Mouse (Mus musculus) spleen, adult 2 months (tissue): ENCODE results near the gene Hand1. TPM values are rescaled to one million over a fixed set of nuclear protein-coding genes. Genes with fewer than 3 reads are reported as not detected.
A peak's percentile ranks its signal among the peaks of the same experiment; 100 is the strongest.

Source experiments
- DNase-seq, 2 experiments: peaks; one replicate each; pipeline versions ENCODE4 v3.0.0 to v3.0.0-alpha.2; 2012 to 2021; ENCODE audit warnings: low spot score in 2 of 2, low read depth in 1 of 2
- H3K27ac ChIP-seq: fragments of 200-500 bp; 2 replicates; pipeline ENCODE4 v1.5.1; 2012; ENCODE audit warnings: low read length, inconsistent platforms; ENCODE audit not compliant: insufficient read depth
- H3K27me3 ChIP-seq: fragments of 200-500 bp; 2 replicates; pipeline ENCODE4 v1.6.1; 2012; ENCODE audit warnings: mild to moderate bottlenecking, moderate library complexity, low read length, inconsistent platforms; ENCODE audit not compliant: control insufficient read depth, insufficient read depth
- H3K36me3 ChIP-seq: fragments of 200-500 bp; 2 replicates; pipeline ENCODE4 v1.6.1; 2012; ENCODE audit warnings: mild to moderate bottlenecking, low read length, inconsistent platforms; ENCODE audit not compliant: control insufficient read depth, insufficient read depth
- H3K4me1 ChIP-seq: fragments of 200-500 bp; 2 replicates; pipeline ENCODE4 v1.6.1; 2011; ENCODE audit warnings: inconsistent platforms; ENCODE audit not compliant: control insufficient read depth, insufficient read depth, insufficient read length
- H3K4me3 ChIP-seq: fragments of 200-500 bp; 2 replicates; pipeline ENCODE4 v1.5.1; 2011; ENCODE audit warnings: mild to moderate bottlenecking, inconsistent platforms; ENCODE audit not compliant: insufficient read depth, insufficient read length; ENCODE audit errors: extremely low read depth
- CTCF ChIP-seq: fragments of 200-500 bp; IDR thresholded peaks from 2 replicates; pipeline ENCODE4 v1.5.1; 2011; ENCODE audit warnings: mild to moderate bottlenecking, inconsistent platforms; ENCODE audit not compliant: insufficient read depth, insufficient read length, insufficient replicate concordance; ENCODE audit errors: extremely low read depth
- POLR2A ChIP-seq: fragments of 200-500 bp; IDR thresholded peaks from 2 replicates; pipeline ENCODE4 v1.6.1; 2011; ENCODE audit warnings: low read depth, low read length, inconsistent platforms
- WGBS: fragments of 180-500 bp; shearing (Covaris S2); methylation state at CpG from one replicate; pipeline ENCODE4 v1.1.7; 2018; 5-methylcytosine and 5-hydroxymethylcytosine counted together
- polyA plus RNA-seq: library from polyadenylated mRNA; depleted of rRNA; stranded (reverse); fragments of >200 nt; gene quantifications from 2 replicates; pipeline ENCODE4 v1.2.3, GENCODE M21; 2012

Hand1 gene
- polyA plus RNA-seq, 1 experiment, result not detected

DNA sequence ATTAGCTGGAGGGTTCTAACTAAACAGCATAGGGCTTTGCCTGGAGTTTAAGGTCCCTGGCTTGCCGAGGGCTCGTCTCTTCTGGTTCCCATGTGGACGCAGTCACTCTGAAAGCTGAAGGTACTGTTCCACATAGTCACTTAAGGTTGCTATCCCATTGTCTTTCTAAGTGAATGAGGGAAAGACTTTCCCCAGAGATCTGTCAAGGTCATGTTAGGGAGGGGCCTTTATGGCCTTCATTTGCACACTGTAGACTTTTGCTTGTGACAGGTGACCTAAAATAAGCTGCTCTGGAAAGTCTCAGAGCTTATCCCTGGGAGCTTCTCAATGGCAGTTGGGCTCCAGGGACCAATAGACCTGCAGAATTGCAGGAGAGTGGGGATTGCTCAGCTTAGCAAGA is 19.0 kb downstream of the Hand1 start:
- no peaks in the 10 kb centered on the region for H3K27me3 ChIP-seq
- no peak for DNase-seq
- 89% methylated on average over 3 of the region's 3 CpGs for WGBS
- H3K36me3 ChIP-seq, result peaks cover 10% of the 10 kb centered on the region
- H3K27ac ChIP-seq, result no peak overlapping the region
- no peak overlapping the region for H3K4me3 ChIP-seq
- no peak for TF ChIP-seq POLR2A
- TF ChIP-seq CTCF, result no peak
- no peaks in the 10 kb centered on the region for H3K4me1 ChIP-seq

DNA sequence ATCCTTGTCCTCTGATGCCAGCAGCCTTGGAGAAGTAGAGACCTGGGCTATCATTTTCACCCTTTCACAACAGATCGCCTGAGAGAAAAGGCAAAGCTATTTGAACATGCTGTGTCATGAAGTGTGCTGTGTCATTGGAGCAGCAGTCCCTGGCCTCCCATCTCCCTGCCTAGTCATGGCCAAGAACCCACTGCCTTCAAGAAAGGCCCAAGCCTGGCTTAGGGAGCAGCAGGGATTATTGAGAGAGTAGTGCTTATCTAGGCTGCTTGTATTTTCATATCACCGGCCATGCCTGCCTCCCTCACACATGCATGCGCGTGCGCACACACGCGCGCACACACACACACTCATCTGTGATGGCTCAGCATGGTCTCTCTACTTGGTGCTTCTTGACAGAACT is 20.4 kb downstream of the Hand1 start:
- no peak overlapping the region for H3K27ac ChIP-seq
- no peak overlapping the region for H3K4me3 ChIP-seq

DNA sequence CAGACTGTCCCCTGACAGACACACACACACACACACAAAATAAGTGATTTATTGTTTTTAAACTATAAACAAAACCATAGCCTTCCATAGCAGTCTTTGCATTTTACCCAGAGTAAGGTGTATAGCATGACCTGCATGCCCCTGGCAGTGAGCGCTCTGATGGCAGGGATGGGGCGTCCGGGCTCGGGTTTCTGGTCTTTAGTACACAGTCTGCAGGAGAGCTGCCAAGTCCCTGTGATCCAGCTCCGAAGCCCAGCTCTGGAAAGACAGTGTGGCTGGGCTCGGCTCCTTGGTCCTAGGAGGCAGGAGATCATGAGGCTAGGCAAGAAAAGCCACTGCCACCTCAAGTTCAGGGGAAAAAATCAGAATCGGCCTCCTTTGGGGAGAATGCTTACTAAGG is 21.6 kb downstream of the Hand1 start:
- no peaks in the 10 kb centered on the region for H3K27me3 ChIP-seq
- no peak overlapping the region for H3K4me3 ChIP-seq
- no peaks in the 10 kb centered on the region for H3K4me1 ChIP-seq
- peaks cover 16% of the 10 kb centered on the region for H3K36me3 ChIP-seq
- H3K27ac ChIP-seq, result no peak overlapping the region
- no peak for DNase-seq
- no peak for TF ChIP-seq POLR2A
- TF ChIP-seq CTCF, result no peak
- WGBS, result 93% methylated on average over 7 of the region's 7 CpGs

More for the DNA sequence above, 20.4 kb downstream of the Hand1 start:
- WGBS, result 90% methylated on average over 8 of the region's 8 CpGs
- no peak for DNase-seq
- Histone ChIP-seq H3K36me3 (peaks cover 16% of the 10 kb centered on the region), H3K4me1 (no peaks in the 10 kb centered on the region), H3K27me3 (no peaks in the 10 kb centered on the region)
- TF ChIP-seq CTCF (no peak), POLR2A (no peak)

DNA sequence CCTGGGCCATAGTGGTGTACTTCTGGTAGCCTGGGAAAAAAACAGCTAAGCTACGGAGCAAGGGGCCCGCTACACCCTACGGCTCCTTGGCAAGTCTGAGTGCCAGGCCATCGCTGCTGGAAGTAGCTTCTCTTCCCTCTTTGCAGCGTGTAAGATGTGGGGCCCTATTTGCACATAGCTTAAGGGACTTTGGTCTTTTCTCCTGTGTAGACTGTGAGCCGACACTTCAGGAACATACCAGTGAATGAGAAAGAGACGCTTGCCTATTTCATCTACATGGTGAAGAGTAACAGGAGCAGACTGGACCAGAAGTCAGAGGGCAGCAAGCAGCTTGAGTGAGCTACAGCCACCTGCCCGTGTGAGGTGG is 22.9 kb downstream of the Hand1 start:
- H3K27me3 ChIP-seq, result no peaks in the 10 kb centered on the region
- H3K36me3 ChIP-seq, result peaks cover 16% of the 10 kb centered on the region
- 91% methylated on average over 8 of the region's 8 CpGs for WGBS
- no peak for DNase-seq
- no peak overlapping the region for H3K4me3 ChIP-seq
- no peak overlapping the region for H3K27ac ChIP-seq
- TF ChIP-seq POLR2A (no peak), CTCF (no peak)
- no peaks in the 10 kb centered on the region for H3K4me1 ChIP-seq

DNA sequence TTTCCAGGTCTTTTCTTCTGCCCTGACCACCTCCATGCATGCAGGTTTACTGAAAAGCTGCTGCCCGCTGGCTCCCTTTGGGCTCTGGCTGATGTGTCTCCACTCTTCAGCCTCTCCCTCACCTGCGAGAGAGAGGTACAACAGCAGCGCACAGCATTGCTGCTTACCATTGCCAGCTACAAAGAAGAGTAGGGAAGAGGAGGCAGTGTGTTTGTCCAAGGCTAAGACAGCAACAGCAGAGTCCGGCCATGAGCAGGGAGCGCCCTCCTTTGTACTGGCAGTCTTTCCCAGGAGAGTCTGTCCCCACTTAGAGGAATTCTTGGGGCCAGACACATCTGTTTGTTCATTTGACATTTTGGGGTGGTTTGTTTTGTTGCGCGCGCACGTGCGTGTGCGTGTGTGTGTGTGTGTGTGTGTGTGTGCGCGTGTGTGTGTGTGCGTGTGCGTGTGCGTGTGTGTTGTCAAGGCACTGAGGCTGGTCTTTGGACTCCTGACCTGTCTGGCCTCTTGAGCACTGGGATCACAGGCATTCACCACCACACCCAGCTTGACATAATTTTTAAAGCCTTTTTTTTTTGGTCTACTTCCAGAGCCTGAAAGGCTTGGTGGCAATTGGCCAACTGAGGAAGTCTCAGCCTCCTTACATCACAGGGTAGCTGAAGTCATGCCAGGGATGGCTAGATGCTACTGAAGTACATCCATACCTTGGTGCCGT is 23.4 kb downstream of the Hand1 start:
- DNase-seq, result no peak
- Histone ChIP-seq H3K36me3 (peaks cover 16% of the 10 kb centered on the region), H3K4me1 (no peaks in the 10 kb centered on the region), H3K27ac (no peak overlapping the region), H3K4me3 (no peak overlapping the region), H3K27me3 (no peaks in the 10 kb centered on the region)
- WGBS, result 96% methylated on average over 17 of the region's 17 CpGs
- no peak for TF ChIP-seq CTCF
- TF ChIP-seq POLR2A, result no peak

DNA sequence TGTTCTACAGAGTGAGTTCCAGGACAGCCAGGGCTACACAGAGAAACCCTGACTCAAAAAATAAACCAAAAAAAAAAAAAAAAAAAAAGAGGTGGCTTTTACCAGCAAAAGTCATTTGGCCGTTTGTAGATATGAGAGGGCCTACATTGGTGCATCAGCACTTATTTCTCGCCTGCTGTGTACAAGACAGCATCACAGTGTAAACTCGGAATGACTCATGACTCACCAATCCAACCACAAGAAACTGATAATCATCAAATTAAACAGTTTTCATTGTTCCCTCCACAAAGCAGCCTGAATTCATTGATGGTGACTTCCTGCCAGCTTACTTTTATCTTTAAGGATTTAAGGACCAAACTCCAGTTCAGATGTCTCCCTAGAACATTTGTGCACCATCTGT is 27.6 kb downstream of the Hand1 start:
- no peak overlapping the region for H3K27ac ChIP-seq
- H3K36me3 ChIP-seq, result peaks cover 11% of the 10 kb centered on the region
- H3K4me3 ChIP-seq, result no peak overlapping the region
- H3K27me3 ChIP-seq, result peaks cover 2% of the 10 kb centered on the region; the same call in 1 of the 2 replicates
- 78% methylated on average over 3 of the region's 3 CpGs for WGBS
- no peak for TF ChIP-seq CTCF
- TF ChIP-seq POLR2A, result no peak
- H3K4me1 ChIP-seq, result peaks cover 15% of the 10 kb centered on the region; the same call in 1 of the 2 replicates
- DNase-seq, result no peak

DNA sequence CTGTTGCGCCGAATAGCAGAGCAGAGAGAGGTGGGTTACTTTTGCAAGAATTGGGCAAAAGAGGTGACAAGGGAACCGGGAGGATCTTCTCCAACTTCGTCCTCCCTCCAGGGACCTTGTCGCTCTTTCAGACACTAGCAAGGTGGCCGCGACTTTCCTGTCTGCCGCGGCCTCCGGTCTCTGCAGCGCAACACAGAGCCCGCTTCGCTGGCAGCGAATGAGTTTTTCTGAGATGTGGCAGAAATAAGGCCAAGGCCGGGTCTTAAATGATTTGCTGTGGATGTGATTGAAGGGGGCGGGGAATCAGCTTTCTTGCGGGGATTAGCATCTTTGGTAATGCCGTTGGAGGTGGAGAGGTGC is 30.1 kb downstream of the Hand1 start:
- TF ChIP-seq POLR2A, result no peak
- no peak for TF ChIP-seq CTCF
- Histone ChIP-seq H3K27me3 (peaks cover 2% of the 10 kb centered on the region; the same call in 1 of the 2 replicates), H3K36me3 (0 out of 2 replicates have a peak, but pooled peaks cover 2% of the 10 kb centered on the region), H3K4me1 (peaks cover 15% of the 10 kb centered on the region; the same call in 1 of the 2 replicates), H3K4me3 (peak overlapping the region; percentile 76; the same call in 1 of the 2 replicates), H3K27ac (no peak overlapping the region)
- no peak for DNase-seq
- under 1% methylated on average over 18 of the region's 18 CpGs for WGBS
